Mouse (Mus musculus): ENCODE results near the gene Mapk10.

GRCm38 (mm10) chr5:103014309-103014708 is 196.8 kb downstream of the Mapk10 start:
- no peak for TF ChIP-seq CTCF (IDR thresholded peaks at IDR 0.05; ENCODE audit: low read depth)
- TF ChIP-seq EP300 (optimal IDR thresholded peaks at IDR 0.05) = no peak

Measured in stomach, postnatal 0 days (tissue).